Mouse (Mus musculus) embryonic facial prominence, embryonic 13.5 days (tissue): ENCODE results near the gene Zfp846. TPM values are rescaled to one million over a fixed set of nuclear protein-coding genes. Genes with fewer than 3 reads are reported as not detected.

Source experiments
- ATAC-seq: fragments of 200-750 bp; cut with Nextera tagmentation; 2 replicates; pipeline ENCODE4 v1.8.0; 2017; ENCODE audit warnings: low read depth; ENCODE audit not compliant: insufficient number of reproducible peaks, insufficient read depth, low FRiP score, low TSS enrichment
- H3K27ac ChIP-seq: fragments of 300-500 bp; sonication (generic); 2 replicates; pipeline ENCODE4 v1.5.1; 2015; ENCODE audit warnings: moderate library complexity, mild to moderate bottlenecking, inconsistent platforms
- H3K27me3 ChIP-seq: fragments of 300-500 bp; sonication (generic); 2 replicates; pipeline ENCODE4 v1.6.1; 2015; ENCODE audit warnings: mild to moderate bottlenecking, inconsistent platforms
- H3K36me3 ChIP-seq: fragments of 300-500 bp; sonication (generic); 2 replicates; pipeline ENCODE4 v1.6.1; 2015; ENCODE audit warnings: mild to moderate bottlenecking, inconsistent platforms
- H3K4me1 ChIP-seq: fragments of 300-500 bp; sonication (generic); 2 replicates; pipeline ENCODE4 v1.6.1; 2015; ENCODE audit warnings: inconsistent platforms
- H3K4me2 ChIP-seq: fragments of 300-500 bp; sonication (generic); 2 replicates; pipeline ENCODE4 v1.6.1; 2015; ENCODE audit warnings: moderate library complexity, mild to moderate bottlenecking, inconsistent platforms
- H3K4me3 ChIP-seq: fragments of 300-500 bp; sonication (generic); 2 replicates; pipeline ENCODE4 v1.5.1; 2015; ENCODE audit warnings: mild to moderate bottlenecking, inconsistent platforms
- H3K9ac ChIP-seq: fragments of 300-500 bp; sonication (generic); 2 replicates; pipeline ENCODE4 v1.6.1; 2015; ENCODE audit warnings: mild to moderate bottlenecking, inconsistent platforms
- H3K9me3 ChIP-seq: fragments of 300-500 bp; sonication (generic); 2 replicates; pipeline ENCODE4 v1.6.1; 2016; ENCODE audit warnings: inconsistent platforms
- WGBS: fragments of 180-500 bp; shearing (Covaris S2); methylation state at CpG from one replicate; pipeline ENCODE4 v1.1.7; 2015; ENCODE audit warnings: mixed read lengths; 5-methylcytosine and 5-hydroxymethylcytosine counted together
- polyA plus RNA-seq: library from polyadenylated mRNA; unstranded; fragments of >200 nt; fragmentation: Nextera tagmentation; extraction: Ambion mirVana; gene quantifications from 2 replicates; pipeline ENCODE4 v1.2.1, GENCODE M21; 2015

Zfp846 gene
- polyA plus RNA-seq, 1 experiment from 2014 or later = 27.1 TPM

DNA sequence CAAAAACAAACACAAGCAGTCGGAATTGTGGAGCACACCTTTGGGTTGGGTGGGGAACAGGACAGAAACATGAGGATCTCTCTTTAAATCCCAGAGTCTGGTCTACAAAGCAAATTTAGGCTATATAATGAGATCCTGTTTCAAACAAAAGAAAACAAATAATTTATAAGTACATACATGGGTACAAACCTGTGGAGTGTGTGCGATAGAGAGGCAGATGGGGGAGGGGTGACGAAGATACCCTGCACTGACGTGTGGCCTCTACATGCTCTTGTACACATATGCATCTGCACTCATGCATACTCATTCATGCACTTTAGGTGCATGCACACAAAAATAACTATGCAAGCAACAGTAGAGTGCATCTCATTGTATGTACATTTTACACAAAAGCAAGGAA is 58.4 kb downstream of the Zfp846 start:
- Histone ChIP-seq H3K4me1 (peaks cover 18% of the 10 kb centered on the region), H3K27ac (no peak overlapping the region), H3K9me3 (no peaks in the 10 kb centered on the region), H3K4me3 (no peak overlapping the region), H3K9ac (no peak overlapping the region), H3K36me3 (peaks cover 29% of the 10 kb centered on the region), H3K27me3 (no peaks in the 10 kb centered on the region), H3K4me2 (no peak overlapping the region)
- no peak for ATAC-seq
- WGBS = 94% methylated on average over 4 of the region's 4 CpGs

DNA sequence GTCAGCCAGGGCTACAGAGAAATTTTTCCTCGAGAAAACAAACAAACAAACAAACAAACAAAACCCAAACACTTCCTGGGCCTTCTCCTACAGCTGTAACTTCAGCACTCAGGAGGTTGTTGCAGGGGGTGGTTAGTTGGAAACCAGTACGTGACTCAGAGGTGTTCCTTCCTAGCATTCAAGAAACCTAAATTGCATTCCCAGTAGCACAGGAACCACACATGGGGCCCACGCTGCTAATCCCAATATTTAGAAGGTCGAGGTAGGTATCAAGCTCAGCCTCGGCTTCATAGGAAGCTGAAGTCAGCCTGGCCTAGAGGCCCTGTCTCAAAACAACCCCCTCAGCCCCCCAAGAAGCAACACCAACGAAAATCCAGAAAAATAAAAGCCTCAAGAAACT is 60.4 kb downstream of the Zfp846 start:
- peak overlapping the region; percentile 70 for H3K4me3 ChIP-seq
- 19% methylated on average over 6 of the region's 6 CpGs for WGBS
- no peak for ATAC-seq
- H3K27ac ChIP-seq = no peak overlapping the region
- H3K27me3 ChIP-seq = no peaks in the 10 kb centered on the region
- H3K9ac ChIP-seq = peak overlapping the region; percentile 91
- no peaks in the 10 kb centered on the region for H3K9me3 ChIP-seq
- H3K36me3 ChIP-seq = peaks cover 34% of the 10 kb centered on the region
- peak overlapping the region; percentile 96 for H3K4me2 ChIP-seq
- peaks cover 28% of the 10 kb centered on the region for H3K4me1 ChIP-seq

DNA sequence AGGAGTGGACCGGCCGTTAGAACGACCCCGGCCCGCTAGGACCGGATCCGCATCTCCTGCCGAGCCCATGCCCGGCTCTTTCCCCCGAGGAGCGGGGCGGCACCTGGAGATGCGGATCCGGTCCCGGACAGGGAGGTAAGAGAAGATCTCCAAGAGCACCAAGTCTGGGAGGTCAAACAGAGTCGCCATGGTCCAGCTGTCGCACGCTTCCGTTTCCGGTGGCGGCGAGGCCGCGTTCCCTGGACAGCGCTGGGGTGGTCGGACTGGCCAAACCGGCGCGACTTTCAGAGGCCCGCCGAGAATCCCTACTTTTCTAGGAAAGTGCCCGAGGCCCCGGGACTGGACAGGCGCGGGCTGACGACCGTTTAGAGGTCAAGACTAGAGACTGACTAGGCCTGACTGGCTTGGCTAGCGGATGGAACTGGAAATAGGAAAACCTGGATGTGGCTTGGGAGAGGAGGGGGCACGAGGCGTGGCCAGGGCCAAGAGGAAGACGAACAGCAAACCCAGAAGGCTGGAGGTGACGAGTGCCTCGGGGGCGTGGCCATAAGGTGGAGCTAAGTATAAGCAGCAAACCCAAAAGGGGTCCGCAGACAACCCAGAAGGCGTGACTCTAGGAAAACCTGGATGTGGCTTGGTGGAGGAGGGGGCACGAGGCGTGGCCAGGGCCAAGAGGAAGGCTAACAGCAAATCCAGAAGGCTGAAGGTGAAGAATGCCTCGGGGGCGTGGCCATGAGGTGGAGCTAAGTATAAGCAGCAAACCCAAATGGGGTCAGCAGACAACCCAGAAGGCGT is 61.2 kb downstream of the Zfp846 start, which contains the start of gene Ubl5:
TSS of gene Ubl5 (plus strand) at position 778 of the 795 bp plus-strand sequence.
- H3K4me1 ChIP-seq = peaks cover 28% of the 10 kb centered on the region
- no peaks in the 10 kb centered on the region for H3K9me3 ChIP-seq
- peak within 1 kb of the TSS; percentile 91 for H3K9ac ChIP-seq
- peak; percentile 94 for ATAC-seq
- peak within 1 kb of the TSS; percentile 70 for H3K4me3 ChIP-seq
- peaks cover 35% of the 10 kb centered on the region for H3K36me3 ChIP-seq
- peak within 1 kb of the TSS; percentile 95 for H3K27ac ChIP-seq
- no peaks in the 10 kb centered on the region for H3K27me3 ChIP-seq
- WGBS = under 1% methylated on average over 51 of the region's 51 CpGs
- H3K4me2 ChIP-seq = peak within 1 kb of the TSS; percentile 96

DNA sequence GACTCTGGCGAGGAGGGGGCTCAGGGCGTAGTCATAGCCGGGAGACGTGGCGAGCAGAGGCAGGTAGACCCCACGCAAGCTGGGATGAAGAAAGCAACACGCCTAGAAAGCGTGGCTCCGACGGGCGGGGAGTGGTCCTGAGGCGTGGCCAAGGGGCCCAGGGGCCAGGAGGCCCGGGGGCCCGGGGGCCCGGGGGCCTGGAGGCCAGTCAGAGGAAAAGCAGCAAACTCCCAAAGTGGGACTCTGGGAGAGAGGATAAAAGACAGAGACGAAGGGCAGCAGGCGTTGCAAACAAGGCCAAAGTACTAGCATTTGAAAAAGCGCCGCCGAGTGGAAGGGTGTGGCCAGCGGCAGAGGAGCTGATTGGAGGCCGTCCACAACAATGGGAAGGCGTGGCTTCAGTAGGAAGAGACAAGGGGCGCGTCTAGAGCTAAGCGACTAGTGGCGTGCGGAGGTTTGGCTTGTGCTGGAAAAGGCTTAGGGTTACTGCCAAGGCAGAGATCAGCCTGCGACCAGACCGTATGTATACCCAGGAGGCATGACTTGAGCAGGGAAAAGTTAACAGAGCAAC is 61.9 kb downstream of the Zfp846 start:
- H3K9me3 ChIP-seq = no peaks in the 10 kb centered on the region
- H3K4me1 ChIP-seq = peaks cover 28% of the 10 kb centered on the region
- no peaks in the 10 kb centered on the region for H3K27me3 ChIP-seq
- peak overlapping the region; percentile 96 for H3K4me2 ChIP-seq
- peak overlapping the region; percentile 70 for H3K4me3 ChIP-seq
- peak; percentile 82 for ATAC-seq
- peaks cover 36% of the 10 kb centered on the region for H3K36me3 ChIP-seq
- WGBS = under 1% methylated on average over 30 of the region's 30 CpGs
- peak overlapping the region; percentile 91 for H3K9ac ChIP-seq
- H3K27ac ChIP-seq = peak overlapping the region; percentile 95

DNA sequence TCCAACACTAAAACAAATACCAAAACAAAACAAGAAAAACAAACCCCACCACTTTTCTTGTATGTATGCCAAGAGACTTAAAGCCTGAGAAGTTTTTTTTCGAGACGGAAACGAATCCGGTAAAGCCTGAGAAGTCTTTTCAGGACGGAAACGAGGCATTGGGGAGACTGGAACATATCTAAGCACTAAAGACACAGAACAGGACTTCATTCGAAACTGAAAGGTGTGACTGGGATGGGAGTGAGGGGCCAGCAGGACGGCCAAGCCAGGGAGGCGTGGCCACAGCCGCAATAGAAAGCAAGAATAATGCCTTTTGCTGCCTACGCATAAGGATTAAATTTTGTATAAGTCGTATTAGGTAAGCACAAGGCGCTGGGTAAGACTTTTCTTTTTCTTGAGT is 62.7 kb downstream of the Zfp846 start:
- 8% methylated on average over 13 of the region's 13 CpGs for WGBS
- H3K27me3 ChIP-seq = no peaks in the 10 kb centered on the region
- H3K9ac ChIP-seq = peak overlapping the region; percentile 91
- H3K27ac ChIP-seq = peak overlapping the region; percentile 95
- peak overlapping the region; percentile 96 for H3K4me2 ChIP-seq
- H3K9me3 ChIP-seq = no peaks in the 10 kb centered on the region
- peak overlapping the region; percentile 70 for H3K4me3 ChIP-seq
- H3K36me3 ChIP-seq = peaks cover 36% of the 10 kb centered on the region
- no peak for ATAC-seq
- H3K4me1 ChIP-seq = peaks cover 28% of the 10 kb centered on the region

DNA sequence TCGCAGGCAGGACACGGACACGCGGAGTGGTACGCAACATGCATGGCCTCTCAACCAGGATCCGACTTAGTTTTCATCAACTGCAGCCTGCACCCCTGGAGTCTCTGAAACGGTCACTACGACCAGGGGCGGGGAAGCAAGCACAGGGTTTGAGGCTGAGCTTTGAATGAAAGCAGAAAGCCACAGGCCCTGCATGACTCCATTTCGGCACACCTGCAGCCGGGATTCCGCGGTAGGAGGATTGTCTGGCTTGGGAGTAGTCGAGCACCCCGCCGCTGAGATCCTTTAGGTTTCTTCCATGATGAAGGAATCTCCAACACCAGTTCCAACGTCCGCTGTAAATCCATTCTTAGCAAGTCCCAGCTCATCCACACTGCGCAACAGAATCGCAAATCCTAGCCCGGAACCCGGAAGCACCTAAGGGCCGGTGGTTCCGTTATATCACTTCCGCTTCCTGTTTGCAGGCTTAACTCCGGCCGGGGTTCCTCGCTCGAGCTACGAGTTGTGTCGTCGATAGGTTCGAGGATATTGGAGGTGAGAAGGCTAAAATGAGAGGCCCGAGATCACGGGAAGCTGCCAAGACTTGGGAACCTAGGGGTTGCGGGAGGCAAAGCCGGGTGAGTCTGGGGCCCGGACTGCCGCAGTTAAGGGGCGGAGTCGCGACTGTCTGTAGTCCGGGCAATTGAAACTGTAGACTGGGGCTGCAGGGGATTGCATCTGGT is 63.4 kb downstream of the Zfp846 start, which contains the start of gene Fbxl12:
TSS of gene Fbxl12 (minus strand) at position 408 of the 722 bp plus-strand sequence.
- Histone ChIP-seq H3K27me3 (no peaks in the 10 kb centered on the region), H3K4me2 (peak within 1 kb of the TSS; percentile 96), H3K9ac (peak within 1 kb of the TSS; percentile 91), H3K36me3 (peaks cover 35% of the 10 kb centered on the region), H3K9me3 (no peaks in the 10 kb centered on the region), H3K4me1 (peaks cover 28% of the 10 kb centered on the region), H3K4me3 (peak within 1 kb of the TSS; percentile 70), H3K27ac (peak within 1 kb of the TSS; percentile 95)
- ATAC-seq = no peak
- under 1% methylated on average over 43 of the region's 43 CpGs for WGBS

DNA sequence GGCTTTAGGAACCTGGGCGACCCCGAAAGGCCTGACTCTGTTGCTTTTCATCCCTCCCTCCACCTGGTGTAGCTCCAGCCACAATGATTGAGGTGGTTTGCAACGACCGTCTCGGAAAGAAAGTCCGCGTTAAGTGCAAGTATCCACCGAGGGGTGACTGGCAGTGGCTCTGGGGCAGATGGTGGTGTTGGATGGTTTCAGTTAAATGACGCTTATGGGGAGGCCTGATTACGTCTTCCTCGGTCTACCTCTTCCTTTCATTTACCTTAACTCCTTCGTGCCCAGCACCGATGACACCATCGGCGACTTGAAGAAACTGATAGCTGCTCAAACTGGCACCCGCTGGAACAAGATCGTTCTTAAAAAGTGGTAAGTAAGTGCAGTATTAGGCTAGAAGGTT is 64.0 kb downstream of the Zfp846 start:
- Histone ChIP-seq H3K9me3 (no peaks in the 10 kb centered on the region), H3K9ac (peak overlapping the region; percentile 91), H3K4me3 (peak overlapping the region; percentile 70), H3K27ac (peak overlapping the region; percentile 85), H3K4me1 (peaks cover 28% of the 10 kb centered on the region), H3K36me3 (peaks cover 33% of the 10 kb centered on the region), H3K4me2 (peak overlapping the region; percentile 96), H3K27me3 (no peaks in the 10 kb centered on the region)
- ATAC-seq = no peak
- WGBS = 4% methylated on average over 17 of the region's 17 CpGs

DNA sequence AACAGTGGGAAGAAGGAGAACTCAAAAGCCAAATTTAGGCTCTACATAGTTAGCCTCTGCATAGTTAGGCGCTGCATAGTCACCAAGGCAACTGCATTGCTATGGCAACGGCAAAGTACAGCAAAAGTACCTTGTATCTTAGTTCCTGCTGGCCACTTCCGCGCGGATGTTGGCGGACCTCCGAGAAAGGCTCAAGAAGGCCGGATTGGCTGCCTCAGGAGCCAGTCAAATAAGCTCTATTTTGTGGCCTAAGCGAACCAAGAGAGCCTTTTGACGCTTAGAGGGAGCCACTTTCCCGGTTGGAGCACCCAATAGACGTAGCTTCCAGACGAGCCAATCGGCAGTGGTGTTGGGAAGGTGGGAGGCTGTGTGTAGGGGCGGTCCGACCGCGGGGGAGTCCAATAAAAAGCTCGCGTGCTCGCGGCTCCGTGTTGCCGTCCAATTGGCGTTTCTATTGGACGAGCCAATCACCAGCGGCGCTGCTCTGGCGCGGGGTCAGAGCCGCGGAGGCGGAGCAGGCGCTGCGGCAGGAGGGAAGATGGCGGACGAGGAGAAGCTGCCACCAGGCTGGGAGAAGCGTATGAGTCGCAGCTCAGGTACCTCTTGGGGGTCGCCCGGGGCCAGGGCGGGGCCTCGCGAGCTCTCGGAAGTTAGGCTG is 70.6 kb downstream of the Zfp846 start, which contains the start of gene Pin1:
TSS of gene Pin1 (plus strand) at position 494 of the 658 bp plus-strand sequence.
- Histone ChIP-seq H3K9ac (peak within 1 kb of the TSS; percentile 91), H3K27me3 (no peaks in the 10 kb centered on the region), H3K36me3 (peaks cover 59% of the 10 kb centered on the region), H3K9me3 (no peaks in the 10 kb centered on the region), H3K4me2 (peak within 1 kb of the TSS; percentile 76), H3K4me3 (peak within 1 kb of the TSS; percentile 97), H3K4me1 (peaks cover 28% of the 10 kb centered on the region), H3K27ac (peak within 1 kb of the TSS; percentile 36; the same call in 1 of the 2 replicates)
- peak; percentile 99 for ATAC-seq
- under 1% methylated on average over 45 of the region's 45 CpGs for WGBS

DNA sequence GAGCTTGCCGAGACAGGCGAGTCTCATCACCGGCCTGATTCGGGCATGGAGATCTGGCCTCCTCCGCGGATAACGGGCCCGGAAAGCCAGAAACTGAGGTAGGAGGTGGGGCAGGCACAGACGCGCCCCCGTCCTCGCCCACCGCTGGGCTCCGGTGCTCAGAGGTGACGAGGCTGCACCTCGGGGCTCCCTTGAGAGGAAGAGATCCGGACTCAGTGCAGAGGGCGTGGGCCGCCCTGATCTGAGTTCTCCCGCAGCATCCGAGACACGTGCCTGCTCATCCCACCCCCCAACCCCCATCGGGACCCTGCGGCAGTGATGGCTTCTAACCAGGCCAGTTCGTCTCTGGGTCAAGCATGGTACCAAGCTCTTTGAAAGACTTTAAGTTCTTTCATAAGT is 71.2 kb downstream of the Zfp846 start:
- Histone ChIP-seq H3K27ac (no peak overlapping the region), H3K9me3 (no peaks in the 10 kb centered on the region), H3K4me2 (peak overlapping the region; percentile 76), H3K9ac (peak overlapping the region; percentile 91), H3K4me1 (peaks cover 28% of the 10 kb centered on the region), H3K27me3 (no peaks in the 10 kb centered on the region), H3K4me3 (peak overlapping the region; percentile 97), H3K36me3 (peaks cover 60% of the 10 kb centered on the region)
- under 1% methylated on average over 25 of the region's 25 CpGs for WGBS
- ATAC-seq = 0 out of 2 replicates have a peak, but pooled peaks have one; percentile 21

DNA sequence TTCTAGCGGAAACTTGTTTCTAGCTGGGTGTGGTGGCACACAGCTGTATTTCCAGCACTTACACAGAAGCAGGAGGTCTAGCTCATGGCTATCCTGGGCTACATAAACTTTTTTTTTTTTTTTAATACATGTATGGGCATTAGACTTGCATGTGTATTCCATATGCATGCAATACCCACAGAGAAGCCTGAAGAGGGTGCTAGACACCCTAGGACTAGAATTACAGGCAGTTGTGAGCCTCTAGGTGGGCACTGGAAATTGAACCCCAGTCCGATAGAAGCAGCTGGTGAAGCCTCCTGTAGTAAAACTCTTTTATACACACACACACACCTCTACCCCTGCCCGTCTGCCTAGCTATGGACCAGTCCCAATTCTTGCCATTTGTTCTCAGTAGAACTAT is 72.8 kb downstream of the Zfp846 start:
- peaks cover 61% of the 10 kb centered on the region for H3K36me3 ChIP-seq
- no peaks in the 10 kb centered on the region for H3K27me3 ChIP-seq
- no peak for ATAC-seq
- H3K4me2 ChIP-seq = peak overlapping the region; percentile 76; the same call in 1 of the 2 replicates
- H3K4me1 ChIP-seq = peaks cover 28% of the 10 kb centered on the region
- H3K4me3 ChIP-seq = 0 out of 2 replicates have a peak overlapping the region, but pooled peaks have one; percentile 97
- H3K9me3 ChIP-seq = no peaks in the 10 kb centered on the region
- no peak overlapping the region for H3K27ac ChIP-seq
- H3K9ac ChIP-seq = no peak overlapping the region
- WGBS = 95% methylated on average over 3 of the region's 3 CpGs
